Mouse (Mus musculus): Measurements from ENCODE around the gene Ctnnbl1. TPM values are rescaled to one million over a fixed set of nuclear protein-coding genes. Genes with fewer than 3 reads are reported as not detected.

The Ctnnbl1 gene
- total RNA-seq, 2 experiments from 2014 or later, result 27.1 to 29.6 TPM

- intact Hi-C loops (cut with DNase I), result loop anchor here (5.0 kb wide), 2 partner anchors 54 to 169 kb away; no protein-coding TSS in a partner anchor
Measured at GRCm38 (mm10) chr2:157747989-157748388, 10.8 kb downstream of the Ctnnbl1 start.

GRCm38 (mm10) chr2:157750481-157750880, 13.3 kb downstream of the Ctnnbl1 start:
- intact Hi-C loops (cut with DNase I), result no loop called here
- DNase-seq (ENCODE audit: low spot score in 2 of 2), result peak in 1 of 2 experiments; percentile 30

More at GRCm38 (mm10) chr2:157747989-157748388, 10.8 kb downstream of the Ctnnbl1 start:
- DNase-seq (ENCODE audit: low spot score in 2 of 2), result peak in 1 of 2 experiments; percentile 27

- no peak for DNase-seq (ENCODE audit: low spot score in 2 of 2)
- intact Hi-C loops (cut with DNase I), result no loop called here
Measured at GRCm38 (mm10) chr2:157750926-157751588, 13.9 kb downstream of the Ctnnbl1 start.

GRCm38 (mm10) chr2:157751589-157752373, 14.6 kb downstream of the Ctnnbl1 start:
- peak; percentile 37 to 51 for DNase-seq (ENCODE audit: low spot score in 2 of 2)
- intact Hi-C loops (cut with DNase I), result no loop called here

- intact Hi-C loops (cut with DNase I), result no loop called here
- DNase-seq (ENCODE audit: low spot score in 2 of 2), result no peak
Measured at GRCm38 (mm10) chr2:157752374-157752743, 15.2 kb downstream of the Ctnnbl1 start.

- no peak for DNase-seq (ENCODE audit: low spot score in 2 of 2)
- intact Hi-C loops (cut with DNase I), result no loop called here
Measured at GRCm38 (mm10) chr2:157755771-157756170, 18.6 kb downstream of the Ctnnbl1 start.

GRCm38 (mm10) chr2:157756193-157756592, 19.0 kb downstream of the Ctnnbl1 start:
- intact Hi-C loops (cut with DNase I), result no loop called here
- no peak for DNase-seq (ENCODE audit: low spot score in 2 of 2)

GRCm38 (mm10) chr2:157758395-157758794, 21.2 kb downstream of the Ctnnbl1 start:
- intact Hi-C loops (cut with DNase I), result no loop called here
- DNase-seq (ENCODE audit: low spot score in 2 of 2), result no peak

- intact Hi-C loops (cut with DNase I), result no loop called here
- DNase-seq (ENCODE audit: low spot score in 2 of 2), result no peak
Measured at GRCm38 (mm10) chr2:157759717-157760116, 22.5 kb downstream of the Ctnnbl1 start.

- no peak for DNase-seq (ENCODE audit: low spot score in 2 of 2)
- intact Hi-C loops (cut with DNase I), result no loop called here
Measured at GRCm38 (mm10) chr2:157762903-157763302, 25.7 kb downstream of the Ctnnbl1 start.

- intact Hi-C loops (cut with DNase I), result no loop called here
Measured at GRCm38 (mm10) chr2:157766591-157766990, 29.4 kb downstream of the Ctnnbl1 start.

GRCm38 (mm10) chr2:157768682-157769429, 31.7 kb downstream of the Ctnnbl1 start:
- DNase-seq (ENCODE audit: low spot score in 2 of 2), result no peak
- intact Hi-C loops (cut with DNase I), result no loop called here

More at GRCm38 (mm10) chr2:157766591-157766990, 29.4 kb downstream of the Ctnnbl1 start:
- DNase-seq (ENCODE audit: low spot score in 2 of 2), result no peak

- DNase-seq (ENCODE audit: low spot score in 2 of 2), result no peak
- intact Hi-C loops (cut with DNase I), result no loop called here
Measured at GRCm38 (mm10) chr2:157770761-157771160, 33.6 kb downstream of the Ctnnbl1 start.

- no peak for DNase-seq (ENCODE audit: low spot score in 2 of 2)
- intact Hi-C loops (cut with DNase I), result no loop called here
Measured at GRCm38 (mm10) chr2:157773661-157774060, 36.5 kb downstream of the Ctnnbl1 start.

GRCm38 (mm10) chr2:157775957-157776356, 38.8 kb downstream of the Ctnnbl1 start:
- intact Hi-C loops (cut with DNase I), result loop anchor here (2.0 kb wide), 1 partner anchor 29 kb away; no protein-coding TSS in a partner anchor
- peak in 1 of 2 experiments; percentile 28 for DNase-seq (ENCODE audit: low spot score in 2 of 2)

- DNase-seq (ENCODE audit: low spot score in 2 of 2), result no peak
Measured at GRCm38 (mm10) chr2:157780956-157781355, 43.8 kb downstream of the Ctnnbl1 start.

GRCm38 (mm10) chr2:157783152-157783551, 46.0 kb downstream of the Ctnnbl1 start:
- intact Hi-C loops (cut with DNase I), result no loop called here
- DNase-seq (ENCODE audit: low spot score in 2 of 2), result peak in 1 of 2 experiments; percentile 47

More at GRCm38 (mm10) chr2:157780956-157781355, 43.8 kb downstream of the Ctnnbl1 start:
- intact Hi-C loops (cut with DNase I), result no loop called here

- intact Hi-C loops (cut with DNase I), result no loop called here
- DNase-seq (ENCODE audit: low spot score in 2 of 2), result no peak
Measured at GRCm38 (mm10) chr2:157784238-157784637, 47.0 kb downstream of the Ctnnbl1 start.

- intact Hi-C loops (cut with DNase I), result no loop called here
- DNase-seq (ENCODE audit: low spot score in 2 of 2), result no peak
Measured at GRCm38 (mm10) chr2:157784647-157785046, 47.4 kb downstream of the Ctnnbl1 start.

GRCm38 (mm10) chr2:157789226-157789625, 52.0 kb downstream of the Ctnnbl1 start:
- DNase-seq (ENCODE audit: low spot score in 2 of 2), result no peak
- intact Hi-C loops (cut with DNase I), result no loop called here

Data from left cerebral cortex, postnatal 36 days (tissue).